Mouse (Mus musculus) hindbrain, embryonic 13.5 days (tissue): ENCODE results near the gene Lins1. TPM values are rescaled to one million over a fixed set of nuclear protein-coding genes. Genes with fewer than 3 reads are reported as not detected.

Experiments used
- ATAC-seq: fragments of 200-750 bp; cut with Nextera tagmentation; 2 replicates; pipeline ENCODE4 v1.8.0; 2017; ENCODE audit warnings: moderate TSS enrichment; ENCODE audit not compliant: low FRiP score
- H3K27ac ChIP-seq: fragments of 300-500 bp; sonication (generic); 2 replicates; pipeline ENCODE4 v1.5.1; 2015; ENCODE audit warnings: inconsistent platforms, mild to moderate bottlenecking, moderate library complexity
- H3K27me3 ChIP-seq: fragments of 300-500 bp; sonication (generic); 2 replicates; pipeline ENCODE4 v1.6.1; 2015; ENCODE audit warnings: mild to moderate bottlenecking, inconsistent platforms
- H3K36me3 ChIP-seq: fragments of 300-500 bp; sonication (generic); 2 replicates; pipeline ENCODE4 v1.6.1; 2015; ENCODE audit warnings: mild to moderate bottlenecking, inconsistent platforms
- H3K4me1 ChIP-seq: fragments of 300-500 bp; sonication (generic); replicated peaks from 2 replicates; pipeline ENCODE4 v1.6.1; 2015; ENCODE audit warnings: inconsistent platforms
- H3K4me2 ChIP-seq: fragments of 300-500 bp; sonication (generic); 2 replicates; pipeline ENCODE4 v1.6.1; 2015; ENCODE audit warnings: inconsistent platforms, mild to moderate bottlenecking, moderate library complexity
- H3K4me3 ChIP-seq: fragments of 300-500 bp; sonication (generic); 2 replicates; pipeline ENCODE4 v1.5.1; 2015; ENCODE audit warnings: mild to moderate bottlenecking, inconsistent platforms
- H3K9ac ChIP-seq: fragments of 300-500 bp; sonication (generic); 2 replicates; pipeline ENCODE4 v1.6.1; 2015; ENCODE audit warnings: mild to moderate bottlenecking, inconsistent platforms
- H3K9me3 ChIP-seq: fragments of 300-500 bp; sonication (generic); 2 replicates; pipeline ENCODE4 v1.6.1; 2016; ENCODE audit warnings: inconsistent platforms
- WGBS: fragments of 180-500 bp; shearing (Covaris S2); methylation state at CpG from one replicate; pipeline ENCODE4 v1.1.7; 2015; 5-methylcytosine and 5-hydroxymethylcytosine counted together
- polyA plus RNA-seq: library from polyadenylated mRNA; unstranded; fragments of >200 nt; fragmentation: Nextera tagmentation; extraction: Ambion mirVana; gene quantifications from 2 replicates; pipeline ENCODE4 v1.2.1, GENCODE M21; 2015

The Lins1 gene
- polyA plus RNA-seq, 1 experiment from 2014 or later, result 17.1 TPM

- no peaks in the 10 kb centered on the region for H3K36me3 ChIP-seq
- no peak overlapping the region for H3K4me2 ChIP-seq
- no peak overlapping the region for H3K9ac ChIP-seq
- no peak for ATAC-seq
- no peaks in the 10 kb centered on the region for H3K9me3 ChIP-seq
- H3K27me3 ChIP-seq, result no peaks in the 10 kb centered on the region
- H3K27ac ChIP-seq, result no peak overlapping the region
- WGBS, result 100% methylated on average over 4 of the region's 4 CpGs
- no peaks in the 10 kb centered on the region for H3K4me1 ChIP-seq
- no peak overlapping the region for H3K4me3 ChIP-seq
Observed at GRCm38 (mm10) chr7:66734466-66734865, 44.8 kb downstream of the Lins1 start.

GRCm38 (mm10) chr7:66734993-66735392, 45.3 kb downstream of the Lins1 start:
- no peak for ATAC-seq
- H3K4me3 ChIP-seq, result no peak overlapping the region
- no peaks in the 10 kb centered on the region for H3K36me3 ChIP-seq
- no peaks in the 10 kb centered on the region for H3K27me3 ChIP-seq
- no peaks in the 10 kb centered on the region for H3K4me1 ChIP-seq
- no peak overlapping the region for H3K9ac ChIP-seq
- no peaks in the 10 kb centered on the region for H3K9me3 ChIP-seq
- 93% methylated on average over 6 of the region's 6 CpGs for WGBS
- H3K27ac ChIP-seq, result no peak overlapping the region
- H3K4me2 ChIP-seq, result no peak overlapping the region

- Histone ChIP-seq H3K9ac (no peak overlapping the region), H3K36me3 (no peaks in the 10 kb centered on the region), H3K9me3 (no peaks in the 10 kb centered on the region), H3K4me1 (no peaks in the 10 kb centered on the region; the same call in 1 of the 2 replicates), H3K27ac (no peak overlapping the region), H3K27me3 (no peaks in the 10 kb centered on the region), H3K4me2 (no peak overlapping the region), H3K4me3 (no peak overlapping the region)
- WGBS, result 95% methylated on average over 4 of the region's 4 CpGs
- ATAC-seq, result no peak
Observed at GRCm38 (mm10) chr7:66737418-66737817, 47.7 kb downstream of the Lins1 start.

GRCm38 (mm10) chr7:66741008-66741407, 51.3 kb downstream of the Lins1 start:
- H3K4me2 ChIP-seq, result no peak overlapping the region
- no peaks in the 10 kb centered on the region for H3K27me3 ChIP-seq
- H3K9me3 ChIP-seq, result no peaks in the 10 kb centered on the region
- no peaks in the 10 kb centered on the region for H3K36me3 ChIP-seq
- H3K27ac ChIP-seq, result no peak overlapping the region
- H3K4me3 ChIP-seq, result no peak overlapping the region
- no peak overlapping the region for H3K9ac ChIP-seq
- ATAC-seq, result no peak
- WGBS, result 71% methylated on average over 5 of the region's 5 CpGs
- no peaks in the 10 kb centered on the region; the same call in 1 of the 2 replicates for H3K4me1 ChIP-seq

GRCm38 (mm10) chr7:66741412-66741811, 51.7 kb downstream of the Lins1 start:
- Histone ChIP-seq H3K27ac (no peak overlapping the region), H3K4me3 (no peak overlapping the region), H3K4me2 (no peak overlapping the region), H3K27me3 (no peaks in the 10 kb centered on the region), H3K4me1 (no peaks in the 10 kb centered on the region; the same call in 1 of the 2 replicates), H3K9me3 (no peaks in the 10 kb centered on the region), H3K9ac (no peak overlapping the region), H3K36me3 (no peaks in the 10 kb centered on the region)
- 61% methylated on average over 8 of the region's 8 CpGs for WGBS
- ATAC-seq, result no peak

GRCm38 (mm10) chr7:66743377-66743781, 53.7 kb downstream of the Lins1 start, which contains the start of gene Cers3:
Cers3 (plus strand) TSS chr7:66743504.
- H3K36me3 ChIP-seq, result no peaks in the 10 kb centered on the region
- H3K4me3 ChIP-seq, result no peak within 1 kb of the TSS
- H3K4me1 ChIP-seq, result no peaks in the 10 kb centered on the region; the same call in 1 of the 2 replicates
- ATAC-seq, result no peak
- H3K27me3 ChIP-seq, result no peaks in the 10 kb centered on the region
- no peak within 1 kb of the TSS for H3K9ac ChIP-seq
- no peaks in the 10 kb centered on the region for H3K9me3 ChIP-seq
- WGBS, result 81% methylated on average over 9 of the region's 9 CpGs
- no peak within 1 kb of the TSS for H3K27ac ChIP-seq
- no peak within 1 kb of the TSS for H3K4me2 ChIP-seq

GRCm38 (mm10) chr7:66746972-66747371, 57.3 kb downstream of the Lins1 start:
- Histone ChIP-seq H3K27ac (no peak overlapping the region), H3K27me3 (no peaks in the 10 kb centered on the region), H3K9ac (no peak overlapping the region), H3K4me2 (no peak overlapping the region), H3K36me3 (no peaks in the 10 kb centered on the region), H3K9me3 (no peaks in the 10 kb centered on the region), H3K4me1 (no peaks in the 10 kb centered on the region), H3K4me3 (no peak overlapping the region)
- ATAC-seq, result no peak
- WGBS, result 91% methylated on average over 7 of the region's 7 CpGs

GRCm38 (mm10) chr7:66749998-66750397, 60.3 kb downstream of the Lins1 start:
- Histone ChIP-seq H3K27me3 (no peaks in the 10 kb centered on the region), H3K9me3 (no peaks in the 10 kb centered on the region), H3K36me3 (no peaks in the 10 kb centered on the region), H3K4me2 (no peak overlapping the region), H3K27ac (no peak overlapping the region), H3K4me1 (0 out of 2 replicates have a peak, but pooled peaks cover 2% of the 10 kb centered on the region), H3K4me3 (no peak overlapping the region), H3K9ac (no peak overlapping the region)
- 86% methylated on average over 1 of the region's 1 CpGs for WGBS
- no peak for ATAC-seq

- H3K36me3 ChIP-seq, result no peaks in the 10 kb centered on the region
- H3K27ac ChIP-seq, result no peak overlapping the region
- H3K4me2 ChIP-seq, result no peak overlapping the region
- H3K9ac ChIP-seq, result no peak overlapping the region
- ATAC-seq, result no peak
- no peak overlapping the region for H3K4me3 ChIP-seq
- no peaks in the 10 kb centered on the region for H3K27me3 ChIP-seq
- H3K4me1 ChIP-seq, result peaks cover 2% of the 10 kb centered on the region; the same call in 1 of the 2 replicates
- WGBS, result 86% methylated on average over 8 of the region's 8 CpGs
- no peaks in the 10 kb centered on the region for H3K9me3 ChIP-seq
Observed at GRCm38 (mm10) chr7:66753816-66754215, 64.1 kb downstream of the Lins1 start.

- H3K4me3 ChIP-seq, result no peak overlapping the region
- 87% methylated on average over 7 of the region's 7 CpGs for WGBS
- H3K27ac ChIP-seq, result no peak overlapping the region
- H3K9ac ChIP-seq, result no peak overlapping the region
- H3K36me3 ChIP-seq, result no peaks in the 10 kb centered on the region
- no peaks in the 10 kb centered on the region for H3K9me3 ChIP-seq
- no peak overlapping the region for H3K4me2 ChIP-seq
- peaks cover 2% of the 10 kb centered on the region; the same call in 1 of the 2 replicates for H3K4me1 ChIP-seq
- no peak for ATAC-seq
- no peaks in the 10 kb centered on the region for H3K27me3 ChIP-seq
Observed at GRCm38 (mm10) chr7:66755611-66756010, 65.9 kb downstream of the Lins1 start.

Other genes with a start within 250 kb of the Lins1 start
- 16.7 and 18.3 TPM in 2 replicates for gene Asb7, start 293 bp upstream of the Lins1 start, polyA plus RNA-seq
- gene Cers3, start 53.6 kb downstream of the Lins1 start, polyA plus RNA-seq, result 0.29 and 0.36 TPM in 2 replicates
- 2.1 and 2.4 TPM in 2 replicates for gene Adamts17, start 149.8 kb downstream of the Lins1 start, polyA plus RNA-seq